Mouse (Mus musculus): ENCODE data around the gene Ly75. TPM values are rescaled to one million over a fixed set of nuclear protein-coding genes. Genes with fewer than 3 reads are reported as not detected.

The Ly75 gene
- polyA plus RNA-seq, 1 experiment from 2014 or later, result 1.2 TPM

DNA sequence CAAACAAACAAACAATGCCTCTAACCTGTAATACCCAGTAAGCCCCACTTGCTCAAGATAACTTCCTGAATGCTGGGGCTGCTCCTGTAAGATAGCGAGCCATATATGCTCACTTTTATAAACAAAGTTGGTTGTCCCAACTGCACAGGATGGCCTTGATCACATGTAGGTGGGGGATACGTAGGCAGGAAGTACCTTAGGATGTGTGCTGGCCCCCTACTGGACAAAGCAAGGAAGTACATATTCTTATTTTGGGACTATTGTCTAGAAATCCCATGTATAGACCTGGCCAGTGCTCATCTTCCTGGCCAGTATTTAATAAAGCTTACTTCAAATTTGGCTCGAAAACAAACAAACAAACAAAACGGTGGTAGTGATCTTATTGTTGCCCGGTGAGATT, 59.7 kb downstream of the Ly75 start:
- no peak for ATAC-seq (ENCODE audit: low read depth)
- Histone ChIP-seq H3K4me1 (ENCODE audit: control insufficient read depth, insufficient read depth, low read length) (no peaks in the 10 kb centered on the region), H3K27me3 (ENCODE audit: control insufficient read depth, insufficient read depth, low read length) (no peaks in the 10 kb centered on the region), H3K9me3 (ENCODE audit: control insufficient read depth, low read length) (no peaks in the 10 kb centered on the region), H3K4me3 (ENCODE audit: low read depth, low read length) (no peak overlapping the region), H3K36me3 (ENCODE audit: control insufficient read depth, insufficient read depth, low read length) (no peaks in the 10 kb centered on the region), H3K4me2 (ENCODE audit: low read depth, low read length) (no peak overlapping the region), H3K27ac (ENCODE audit: low read depth, low read length) (no peak overlapping the region), H3K9ac (replicated peaks; ENCODE audit: low read depth, low read length) (no peak overlapping the region)
- 85% methylated on average over 5 of the region's 5 CpGs for WGBS

DNA sequence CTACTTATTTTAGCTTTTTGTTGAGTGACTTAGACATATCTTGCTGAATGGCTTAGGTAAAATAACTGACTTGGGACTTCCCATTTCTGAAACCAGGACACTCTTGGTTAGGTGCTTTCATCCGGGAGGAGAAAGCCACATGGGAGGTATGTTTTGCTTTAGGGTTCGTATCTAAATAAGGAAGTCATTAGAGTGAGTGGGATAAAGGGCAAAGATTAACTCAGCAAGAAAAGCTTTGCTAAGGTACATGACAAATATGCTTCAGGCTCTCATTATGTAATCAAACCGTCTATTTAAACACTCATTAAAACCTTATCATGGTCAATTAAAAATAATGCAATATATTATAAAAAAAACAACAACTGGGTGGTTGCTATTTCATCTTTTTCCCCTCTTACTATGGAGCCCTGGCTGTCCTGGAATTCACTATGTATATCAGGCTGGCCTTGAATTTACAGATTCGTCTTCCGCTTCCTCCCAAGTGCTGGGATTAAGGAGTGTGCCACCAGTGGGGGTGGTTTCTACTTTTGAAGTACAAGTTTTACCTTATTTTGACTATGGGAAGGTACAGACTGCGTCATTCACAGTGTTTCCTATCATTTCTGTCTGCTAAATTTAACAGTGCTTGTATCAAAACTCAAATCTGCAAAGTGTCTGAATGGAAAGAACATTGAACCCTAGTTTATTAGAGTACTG, 60.9 kb downstream of the Ly75 start:
- 82% methylated on average over 6 of the region's 6 CpGs for WGBS

GRCm38 (mm10) chr2:60303796-60304195, 79.3 kb downstream of the Ly75 start:
- Histone ChIP-seq H3K27ac (ENCODE audit: low read depth, low read length) (no peak overlapping the region), H3K4me3 (ENCODE audit: low read depth, low read length) (no peak overlapping the region), H3K36me3 (ENCODE audit: control insufficient read depth, insufficient read depth, low read length) (no peaks in the 10 kb centered on the region), H3K9me3 (ENCODE audit: control insufficient read depth, low read length) (no peaks in the 10 kb centered on the region), H3K27me3 (ENCODE audit: control insufficient read depth, insufficient read depth, low read length) (no peaks in the 10 kb centered on the region), H3K4me1 (ENCODE audit: control insufficient read depth, insufficient read depth, low read length) (no peaks in the 10 kb centered on the region), H3K4me2 (ENCODE audit: low read depth, low read length) (no peak overlapping the region), H3K9ac (replicated peaks; ENCODE audit: low read depth, low read length) (no peak overlapping the region)
- 90% methylated on average over 4 of the region's 4 CpGs for WGBS
- ATAC-seq (ENCODE audit: low read depth), result no peak

More for the DNA sequence above, 60.9 kb downstream of the Ly75 start:
- no peaks in the 10 kb centered on the region for H3K27me3 ChIP-seq (ENCODE audit: control insufficient read depth, insufficient read depth, low read length)
- no peaks in the 10 kb centered on the region for H3K36me3 ChIP-seq (ENCODE audit: control insufficient read depth, insufficient read depth, low read length)
- no peak overlapping the region for H3K4me3 ChIP-seq (ENCODE audit: low read depth, low read length)
- H3K9me3 ChIP-seq (ENCODE audit: control insufficient read depth, low read length), result no peaks in the 10 kb centered on the region
- H3K9ac ChIP-seq (replicated peaks; ENCODE audit: low read depth, low read length), result no peak overlapping the region
- H3K4me2 ChIP-seq (ENCODE audit: low read depth, low read length), result no peak overlapping the region
- H3K27ac ChIP-seq (ENCODE audit: low read depth, low read length), result no peak overlapping the region
- H3K4me1 ChIP-seq (ENCODE audit: control insufficient read depth, insufficient read depth, low read length), result no peaks in the 10 kb centered on the region
- ATAC-seq (ENCODE audit: low read depth), result no peak

GRCm38 (mm10) chr2:60299323-60299722, 83.8 kb downstream of the Ly75 start:
- no peaks in the 10 kb centered on the region for H3K4me1 ChIP-seq (ENCODE audit: control insufficient read depth, insufficient read depth, low read length)
- H3K27me3 ChIP-seq (ENCODE audit: control insufficient read depth, insufficient read depth, low read length), result no peaks in the 10 kb centered on the region
- no peak overlapping the region for H3K27ac ChIP-seq (ENCODE audit: low read depth, low read length)
- H3K4me3 ChIP-seq (ENCODE audit: low read depth, low read length), result no peak overlapping the region
- no peak overlapping the region for H3K9ac ChIP-seq (replicated peaks; ENCODE audit: low read depth, low read length)
- ATAC-seq (ENCODE audit: low read depth), result no peak
- H3K36me3 ChIP-seq (ENCODE audit: control insufficient read depth, insufficient read depth, low read length), result no peaks in the 10 kb centered on the region
- WGBS, result 96% methylated on average over 2 of the region's 2 CpGs
- H3K9me3 ChIP-seq (ENCODE audit: control insufficient read depth, low read length), result no peaks in the 10 kb centered on the region
- no peak overlapping the region for H3K4me2 ChIP-seq (ENCODE audit: low read depth, low read length)

DNA sequence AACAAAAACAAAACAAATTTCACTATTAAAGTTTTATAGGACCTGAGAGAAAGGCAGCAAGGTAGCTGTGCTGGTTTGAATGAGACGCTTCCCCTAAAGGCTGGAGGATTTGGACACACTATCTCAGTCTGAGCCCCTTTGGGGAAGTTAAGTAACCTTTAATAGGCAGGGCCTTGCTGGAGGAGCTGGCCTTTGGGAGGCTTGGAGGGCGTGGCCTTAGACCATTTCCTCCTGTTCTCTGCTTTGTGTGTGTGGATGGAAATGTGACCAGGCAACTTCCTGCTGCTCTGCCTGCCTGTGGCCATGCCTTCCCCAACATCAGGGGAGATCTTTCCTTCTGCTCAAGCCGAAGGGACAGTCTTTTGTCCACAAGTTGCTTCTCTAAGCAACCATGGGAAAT, 84.8 kb downstream of the Ly75 start:
- H3K4me1 ChIP-seq (ENCODE audit: control insufficient read depth, insufficient read depth, low read length), result no peaks in the 10 kb centered on the region
- H3K27me3 ChIP-seq (ENCODE audit: control insufficient read depth, insufficient read depth, low read length), result no peaks in the 10 kb centered on the region
- H3K9ac ChIP-seq (replicated peaks; ENCODE audit: low read depth, low read length), result no peak overlapping the region
- WGBS, result 80% methylated on average over 3 of the region's 3 CpGs
- no peak overlapping the region for H3K4me3 ChIP-seq (ENCODE audit: low read depth, low read length)
- H3K9me3 ChIP-seq (ENCODE audit: control insufficient read depth, low read length), result no peaks in the 10 kb centered on the region
- no peak for ATAC-seq (ENCODE audit: low read depth)
- H3K27ac ChIP-seq (ENCODE audit: low read depth, low read length), result no peak overlapping the region
- H3K4me2 ChIP-seq (ENCODE audit: low read depth, low read length), result no peak overlapping the region
- H3K36me3 ChIP-seq (ENCODE audit: control insufficient read depth, insufficient read depth, low read length), result no peaks in the 10 kb centered on the region

DNA sequence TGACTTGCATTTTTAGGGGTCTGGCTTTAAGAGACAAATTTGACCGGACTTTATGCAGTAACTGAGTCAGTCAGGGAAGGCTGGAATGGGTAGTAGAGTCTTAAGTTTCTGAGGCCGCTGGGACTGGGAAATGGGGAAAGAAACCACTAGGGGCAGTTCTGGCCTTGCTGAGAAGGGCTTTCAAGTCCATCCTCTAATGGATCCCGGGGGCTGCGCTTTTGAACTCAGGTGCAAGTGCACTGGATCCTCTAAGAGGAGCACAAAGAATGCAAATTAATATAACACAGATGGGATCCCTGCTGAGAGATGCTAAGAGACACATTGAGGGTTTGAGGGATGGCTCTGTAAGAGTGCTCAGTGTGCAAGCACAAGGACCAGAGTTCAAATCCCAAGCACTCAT, 91.7 kb downstream of the Ly75 start:
- Histone ChIP-seq H3K4me1 (ENCODE audit: control insufficient read depth, insufficient read depth, low read length) (no peaks in the 10 kb centered on the region), H3K27ac (ENCODE audit: low read depth, low read length) (no peak overlapping the region), H3K9me3 (ENCODE audit: control insufficient read depth, low read length) (no peaks in the 10 kb centered on the region), H3K4me2 (ENCODE audit: low read depth, low read length) (no peak overlapping the region), H3K4me3 (ENCODE audit: low read depth, low read length) (no peak overlapping the region), H3K27me3 (ENCODE audit: control insufficient read depth, insufficient read depth, low read length) (no peaks in the 10 kb centered on the region), H3K36me3 (ENCODE audit: control insufficient read depth, insufficient read depth, low read length) (no peaks in the 10 kb centered on the region), H3K9ac (replicated peaks; ENCODE audit: low read depth, low read length) (no peak overlapping the region)
- ATAC-seq (ENCODE audit: low read depth), result no peak
- WGBS, result 89% methylated on average over 4 of the region's 4 CpGs

- H3K4me1 ChIP-seq (ENCODE audit: control insufficient read depth, insufficient read depth, low read length), result no peaks in the 10 kb centered on the region
- no peak overlapping the region for H3K9ac ChIP-seq (replicated peaks; ENCODE audit: low read depth, low read length)
- WGBS, result 86% methylated on average over 1 of the region's 1 CpGs
- H3K27me3 ChIP-seq (ENCODE audit: control insufficient read depth, insufficient read depth, low read length), result peaks cover 7% of the 10 kb centered on the region; the same call in 1 of the 2 replicates
- no peaks in the 10 kb centered on the region for H3K9me3 ChIP-seq (ENCODE audit: control insufficient read depth, low read length)
- no peak overlapping the region for H3K27ac ChIP-seq (ENCODE audit: low read depth, low read length)
- H3K4me2 ChIP-seq (ENCODE audit: low read depth, low read length), result no peak overlapping the region
- no peak for ATAC-seq (ENCODE audit: low read depth)
- H3K36me3 ChIP-seq (ENCODE audit: control insufficient read depth, insufficient read depth, low read length), result no peaks in the 10 kb centered on the region
- no peak overlapping the region for H3K4me3 ChIP-seq (ENCODE audit: low read depth, low read length)
Observed at GRCm38 (mm10) chr2:60289451-60289850, 93.7 kb downstream of the Ly75 start.

GRCm38 (mm10) chr2:60288606-60289005, 94.5 kb downstream of the Ly75 start:
- Histone ChIP-seq H3K27me3 (ENCODE audit: control insufficient read depth, insufficient read depth, low read length) (peaks cover 7% of the 10 kb centered on the region; the same call in 1 of the 2 replicates), H3K27ac (ENCODE audit: low read depth, low read length) (no peak overlapping the region), H3K36me3 (ENCODE audit: control insufficient read depth, insufficient read depth, low read length) (no peaks in the 10 kb centered on the region), H3K9me3 (ENCODE audit: control insufficient read depth, low read length) (no peaks in the 10 kb centered on the region), H3K9ac (replicated peaks; ENCODE audit: low read depth, low read length) (no peak overlapping the region), H3K4me3 (ENCODE audit: low read depth, low read length) (no peak overlapping the region), H3K4me1 (ENCODE audit: control insufficient read depth, insufficient read depth, low read length) (0 out of 2 replicates have a peak, but pooled peaks cover 3% of the 10 kb centered on the region), H3K4me2 (ENCODE audit: low read depth, low read length) (no peak overlapping the region)
- ATAC-seq (ENCODE audit: low read depth), result no peak
- 79% methylated on average over 4 of the region's 4 CpGs for WGBS

DNA sequence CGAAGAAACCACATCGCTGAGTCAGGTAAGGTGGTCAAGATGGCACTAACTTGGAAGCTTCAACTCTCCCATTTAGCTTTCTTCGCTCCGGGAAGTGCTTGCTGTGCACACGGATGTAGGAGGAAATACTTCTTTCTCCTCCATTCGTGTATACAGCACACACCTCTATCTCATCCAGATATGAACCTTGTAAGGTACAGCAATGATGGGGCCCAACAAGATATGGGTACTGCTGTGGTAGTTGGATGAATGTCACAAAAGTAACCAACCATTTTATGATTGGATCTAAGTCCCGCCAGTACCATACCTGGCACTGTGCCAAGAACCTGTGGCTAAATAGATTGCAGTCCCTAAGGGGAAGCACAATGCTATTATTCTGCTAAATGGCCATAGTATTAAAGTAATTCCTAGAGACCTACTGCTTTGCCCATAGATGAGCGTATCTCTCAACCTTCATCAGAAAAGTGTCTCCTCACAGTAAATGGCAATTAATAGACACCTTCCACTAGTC, 97.9 kb downstream of the Ly75 start:
- Histone ChIP-seq H3K4me2 (ENCODE audit: low read depth, low read length) (no peak overlapping the region), H3K4me1 (ENCODE audit: control insufficient read depth, insufficient read depth, low read length) (0 out of 2 replicates have a peak, but pooled peaks cover 3% of the 10 kb centered on the region), H3K9ac (replicated peaks; ENCODE audit: low read depth, low read length) (no peak overlapping the region), H3K36me3 (ENCODE audit: control insufficient read depth, insufficient read depth, low read length) (no peaks in the 10 kb centered on the region), H3K27ac (ENCODE audit: low read depth, low read length) (no peak overlapping the region), H3K27me3 (ENCODE audit: control insufficient read depth, insufficient read depth, low read length) (peaks cover 7% of the 10 kb centered on the region; the same call in 1 of the 2 replicates), H3K9me3 (ENCODE audit: control insufficient read depth, low read length) (no peaks in the 10 kb centered on the region), H3K4me3 (ENCODE audit: low read depth, low read length) (no peak overlapping the region)
- no peak for ATAC-seq (ENCODE audit: low read depth)
- WGBS, result 84% methylated on average over 8 of the region's 8 CpGs

Data from neural tube, embryonic 14.5 days (tissue).